Mouse (Mus musculus) neural tube, embryonic 13.5 days (tissue): ENCODE measurements around the gene Gas7. TPM values are rescaled to one million over a fixed set of nuclear protein-coding genes. Genes with fewer than 3 reads are reported as not detected.

Experiments used
- ATAC-seq: fragments of 200-750 bp; cut with Nextera tagmentation; 2 replicates; pipeline ENCODE4 v1.8.0; 2017; ENCODE audit warnings: low read depth, mild to moderate bottlenecking, moderate TSS enrichment, moderate library complexity
- H3K27ac ChIP-seq: fragments of 300-500 bp; sonication (generic); replicated peaks from 2 replicates; pipeline ENCODE4 v1.5.1; 2015; ENCODE audit warnings: moderate library complexity, mild to moderate bottlenecking, inconsistent platforms
- H3K27me3 ChIP-seq: fragments of 300-500 bp; sonication (generic); 2 replicates; pipeline ENCODE4 v1.6.1; 2015; ENCODE audit warnings: mild to moderate bottlenecking, inconsistent platforms
- H3K36me3 ChIP-seq: fragments of 300-500 bp; sonication (generic); 2 replicates; pipeline ENCODE4 v1.6.1; 2015; ENCODE audit warnings: mild to moderate bottlenecking, inconsistent platforms
- H3K4me1 ChIP-seq: fragments of 300-500 bp; sonication (generic); replicated peaks from 2 replicates; pipeline ENCODE4 v1.6.1; 2015; ENCODE audit warnings: inconsistent platforms
- H3K4me2 ChIP-seq: fragments of 300-500 bp; sonication (generic); 2 replicates; pipeline ENCODE4 v1.6.1; 2015; ENCODE audit warnings: inconsistent platforms, mild to moderate bottlenecking, moderate library complexity
- H3K4me3 ChIP-seq: fragments of 300-500 bp; sonication (generic); 2 replicates; pipeline ENCODE4 v1.5.1; 2015; ENCODE audit warnings: mild to moderate bottlenecking, inconsistent platforms
- H3K9ac ChIP-seq: fragments of 300-500 bp; sonication (generic); 2 replicates; pipeline ENCODE4 v1.6.1; 2015; ENCODE audit warnings: moderate library complexity, mild to moderate bottlenecking, inconsistent platforms
- H3K9me3 ChIP-seq: fragments of 300-500 bp; sonication (generic); 2 replicates; pipeline ENCODE4 v1.6.1; 2016; ENCODE audit warnings: inconsistent platforms
- WGBS: fragments of 180-500 bp; shearing (Covaris S2); methylation state at CpG from one replicate; pipeline ENCODE4 v1.1.7; 2015; 5-methylcytosine and 5-hydroxymethylcytosine counted together
- polyA plus RNA-seq: library from polyadenylated mRNA; unstranded; fragments of >200 nt; fragmentation: Nextera tagmentation; extraction: Ambion mirVana; gene quantifications from 2 replicates; pipeline ENCODE4 v1.2.1, GENCODE M21; 2015

The Gas7 gene
- polyA plus RNA-seq, 1 experiment from 2014 or later: 12.8 TPM

DNA sequence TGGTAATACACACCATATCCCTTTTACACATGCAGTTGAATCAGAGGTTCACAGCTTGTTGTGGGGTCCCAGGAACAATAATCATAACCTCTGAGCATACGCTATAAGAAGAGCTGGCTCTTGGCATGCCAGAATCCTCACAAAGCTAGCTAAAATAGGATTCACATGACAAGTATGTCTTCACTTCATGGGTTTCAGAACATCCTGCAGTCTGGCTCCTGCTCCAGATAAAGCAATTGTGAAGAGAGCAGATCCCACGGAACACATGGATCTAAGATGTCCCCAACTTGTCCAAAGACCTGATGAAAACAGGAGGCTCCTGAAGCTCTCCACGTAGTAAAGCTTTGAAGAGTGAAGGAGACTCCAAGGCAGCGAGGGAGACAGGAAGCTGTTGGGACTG, 260.1 kb downstream of the Gas7 start:
- H3K9ac ChIP-seq: no peak overlapping the region
- H3K4me2 ChIP-seq: no peak overlapping the region
- no peak overlapping the region for H3K4me3 ChIP-seq
- no peaks in the 10 kb centered on the region for H3K9me3 ChIP-seq
- no peak overlapping the region for H3K27ac ChIP-seq
- no peaks in the 10 kb centered on the region for H3K4me1 ChIP-seq
- no peak for ATAC-seq
- no peaks in the 10 kb centered on the region for H3K27me3 ChIP-seq
- 85% methylated on average over 4 of the region's 4 CpGs for WGBS
- H3K36me3 ChIP-seq: no peaks in the 10 kb centered on the region

DNA sequence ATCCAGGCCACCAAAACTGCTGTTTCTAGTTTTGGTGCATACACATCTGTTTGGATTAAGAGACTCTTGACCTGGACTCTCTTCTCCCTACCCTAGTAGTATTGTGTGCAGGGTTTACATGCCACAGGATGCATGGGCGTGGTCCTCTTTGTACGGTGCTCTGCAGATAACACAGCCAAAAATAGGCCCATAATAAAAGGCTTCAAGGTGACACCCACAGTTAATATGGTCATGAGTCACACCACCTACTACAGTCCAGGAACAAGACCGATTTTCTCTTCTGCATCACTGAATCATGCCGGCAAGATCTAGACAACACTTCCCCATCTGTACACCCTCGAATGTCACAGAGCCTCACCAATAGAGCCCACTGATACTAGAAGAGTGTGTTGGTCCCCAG, 266.2 kb downstream of the Gas7 start:
- 93% methylated on average over 5 of the region's 5 CpGs for WGBS

DNA sequence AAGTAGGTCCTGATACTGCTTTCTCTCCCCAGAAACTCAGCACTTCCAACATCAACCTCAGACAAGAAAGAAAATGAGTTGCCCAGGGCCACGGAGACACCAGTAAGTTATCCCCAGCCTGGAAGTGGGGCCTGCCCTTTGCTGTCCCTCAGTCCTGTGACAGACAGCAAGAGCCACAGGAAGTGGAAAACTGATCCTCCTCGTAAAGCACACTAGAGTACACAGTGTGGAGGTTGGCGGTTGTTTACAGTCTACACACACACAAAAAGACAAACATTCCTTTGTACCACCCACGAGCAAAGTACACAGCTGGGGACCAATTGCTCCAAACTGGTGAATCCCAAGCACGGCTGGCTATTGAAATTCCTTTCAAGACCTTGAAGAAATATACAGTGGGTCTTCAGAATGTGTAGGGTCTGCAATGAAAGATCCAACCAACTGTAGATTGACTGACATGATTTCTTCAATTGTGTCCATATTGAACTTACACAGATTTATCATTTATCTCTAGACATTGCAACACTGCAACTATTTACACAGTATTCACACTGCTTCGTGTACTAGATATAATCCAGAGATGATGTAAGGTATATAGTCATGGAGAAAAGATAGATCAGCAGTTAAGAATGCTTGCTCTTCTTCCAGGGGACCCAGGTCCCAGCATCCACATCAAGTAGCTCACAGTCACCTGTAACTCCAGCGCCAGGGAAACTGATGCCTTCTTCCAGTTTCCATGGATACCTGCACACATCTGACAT, 267.3 kb downstream of the Gas7 start:
- no peaks in the 10 kb centered on the region for H3K36me3 ChIP-seq
- H3K4me1 ChIP-seq: no peaks in the 10 kb centered on the region
- WGBS: 61% methylated on average over 7 of the region's 7 CpGs
- H3K4me2 ChIP-seq: no peak overlapping the region
- no peaks in the 10 kb centered on the region for H3K9me3 ChIP-seq
- ATAC-seq: no peak
- no peak overlapping the region for H3K4me3 ChIP-seq
- H3K27me3 ChIP-seq: no peaks in the 10 kb centered on the region
- H3K9ac ChIP-seq: no peak overlapping the region
- no peak overlapping the region for H3K27ac ChIP-seq

More for the DNA sequence above, 266.2 kb downstream of the Gas7 start:
- ATAC-seq: no peak
- Histone ChIP-seq H3K9ac (no peak overlapping the region), H3K4me1 (no peaks in the 10 kb centered on the region), H3K4me3 (no peak overlapping the region), H3K9me3 (no peaks in the 10 kb centered on the region), H3K27ac (no peak overlapping the region), H3K27me3 (no peaks in the 10 kb centered on the region), H3K36me3 (no peaks in the 10 kb centered on the region), H3K4me2 (no peak overlapping the region)

DNA sequence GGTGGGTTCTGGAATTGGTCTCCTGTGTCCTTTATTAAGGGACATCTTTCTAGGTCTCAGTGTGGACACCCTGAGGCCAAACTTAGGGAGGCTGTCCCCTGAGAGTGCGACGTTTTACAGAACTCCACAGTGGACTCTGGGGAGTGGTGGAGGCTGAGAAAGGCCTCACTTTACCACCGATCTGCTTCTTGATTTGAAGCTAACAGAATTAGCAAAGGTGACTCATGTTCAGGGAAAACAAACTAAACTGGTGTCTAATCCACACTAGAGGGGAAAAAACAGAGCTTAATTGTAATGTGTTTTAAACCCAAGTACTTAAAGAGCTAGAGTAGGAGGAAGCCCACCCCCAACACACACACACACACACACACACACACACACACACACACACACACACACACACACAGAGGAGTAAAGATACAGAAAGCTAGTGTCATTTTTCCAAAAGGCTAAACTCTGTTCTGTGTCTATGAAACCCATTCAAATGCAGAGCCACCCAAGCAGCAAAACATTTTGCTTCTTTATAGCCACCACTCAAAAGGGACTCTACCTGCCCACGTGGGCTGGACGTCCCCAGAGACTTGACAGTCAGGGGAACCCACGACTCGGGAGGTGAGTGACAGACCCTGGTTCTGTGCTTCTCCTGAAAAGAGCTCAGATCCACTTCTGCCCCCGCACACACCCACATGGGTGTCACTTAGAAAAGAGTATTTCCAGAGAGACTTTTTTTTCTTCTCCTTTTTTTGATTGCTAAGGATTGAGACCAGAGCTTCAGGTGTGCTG, 268.2 kb downstream of the Gas7 start:
- H3K36me3 ChIP-seq: no peaks in the 10 kb centered on the region
- WGBS: 75% methylated on average over 8 of the region's 8 CpGs

DNA sequence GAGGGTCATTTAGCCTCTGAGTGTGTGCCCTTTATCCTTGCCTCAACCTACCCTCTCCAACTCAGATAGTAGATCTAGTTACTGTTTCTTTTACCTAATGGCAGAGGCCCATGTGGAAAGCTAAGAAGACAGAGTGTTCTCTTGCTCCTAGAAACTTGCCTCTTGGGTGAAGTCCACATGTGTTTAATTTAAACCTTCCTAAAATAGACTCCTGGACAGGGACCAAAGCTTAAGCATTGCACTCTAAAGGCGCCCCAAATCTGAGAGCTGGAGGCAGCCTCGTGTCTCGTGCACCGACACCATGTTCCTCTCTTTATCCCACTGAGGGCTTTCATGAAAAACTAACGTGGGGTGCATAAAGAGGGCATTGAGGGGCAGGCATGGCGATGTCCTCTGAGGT, 271.9 kb downstream of the Gas7 start:
- Histone ChIP-seq H3K27me3 (no peaks in the 10 kb centered on the region), H3K36me3 (no peaks in the 10 kb centered on the region), H3K27ac (no peak overlapping the region), H3K4me1 (no peaks in the 10 kb centered on the region), H3K9me3 (no peaks in the 10 kb centered on the region), H3K4me3 (no peak overlapping the region), H3K4me2 (no peak overlapping the region), H3K9ac (no peak overlapping the region)
- no peak for ATAC-seq
- 80% methylated on average over 6 of the region's 6 CpGs for WGBS

More for the DNA sequence above, 268.2 kb downstream of the Gas7 start:
- H3K4me1 ChIP-seq: no peaks in the 10 kb centered on the region
- no peaks in the 10 kb centered on the region for H3K27me3 ChIP-seq
- no peak overlapping the region for H3K4me2 ChIP-seq
- H3K9ac ChIP-seq: no peak overlapping the region
- H3K9me3 ChIP-seq: no peaks in the 10 kb centered on the region
- H3K27ac ChIP-seq: no peak overlapping the region
- ATAC-seq: no peak
- no peak overlapping the region for H3K4me3 ChIP-seq

DNA sequence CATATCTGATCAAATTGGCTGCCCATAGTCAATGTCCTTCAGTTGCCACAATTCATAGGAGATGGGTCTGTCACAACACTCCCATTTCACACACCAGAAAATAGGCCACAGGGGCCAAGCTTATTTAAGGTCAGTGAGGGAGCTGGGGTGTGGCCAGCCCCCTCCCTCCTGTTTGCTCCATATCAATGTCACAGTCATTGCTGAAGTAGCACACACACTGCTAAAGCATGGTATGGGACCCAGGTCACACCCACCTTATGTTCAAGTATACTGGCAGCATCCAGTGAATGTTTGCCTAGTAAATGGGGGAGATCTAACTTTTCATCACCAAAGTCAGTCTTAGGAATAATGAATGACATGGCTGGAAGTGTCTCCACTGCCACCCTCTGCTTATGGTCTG, 273.5 kb downstream of the Gas7 start:
- no peaks in the 10 kb centered on the region for H3K9me3 ChIP-seq
- no peak for ATAC-seq
- H3K4me2 ChIP-seq: no peak overlapping the region
- no peaks in the 10 kb centered on the region for H3K36me3 ChIP-seq
- H3K4me3 ChIP-seq: no peak overlapping the region
- no peak overlapping the region for H3K27ac ChIP-seq
- H3K9ac ChIP-seq: no peak overlapping the region
- no peaks in the 10 kb centered on the region for H3K27me3 ChIP-seq
- no peaks in the 10 kb centered on the region for H3K4me1 ChIP-seq

DNA sequence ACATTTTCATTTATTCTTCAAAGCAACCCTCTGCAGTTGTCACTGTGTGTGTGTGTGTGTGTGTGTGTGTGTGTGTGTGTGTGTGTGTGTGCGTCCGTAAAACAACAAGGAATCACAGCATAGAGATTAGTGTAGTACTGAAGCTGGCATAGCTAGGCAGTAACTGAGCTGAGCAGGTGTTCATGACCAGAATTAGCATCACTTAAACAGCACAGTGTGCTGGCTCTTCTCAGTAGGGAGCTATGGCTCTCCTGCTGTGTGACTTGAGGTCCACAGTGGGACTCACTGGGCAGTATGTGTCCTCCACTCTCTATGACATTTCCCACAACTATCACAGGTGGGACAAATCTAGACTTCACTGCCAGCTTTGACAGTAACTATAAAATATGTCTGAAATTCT, 275.8 kb downstream of the Gas7 start:
- Histone ChIP-seq H3K4me1 (no peaks in the 10 kb centered on the region), H3K4me3 (no peak overlapping the region), H3K9me3 (no peaks in the 10 kb centered on the region), H3K27me3 (no peaks in the 10 kb centered on the region), H3K36me3 (no peaks in the 10 kb centered on the region), H3K4me2 (no peak overlapping the region), H3K27ac (no peak overlapping the region), H3K9ac (no peak overlapping the region)
- 100% methylated on average over 2 of the region's 2 CpGs for WGBS
- ATAC-seq: no peak

DNA sequence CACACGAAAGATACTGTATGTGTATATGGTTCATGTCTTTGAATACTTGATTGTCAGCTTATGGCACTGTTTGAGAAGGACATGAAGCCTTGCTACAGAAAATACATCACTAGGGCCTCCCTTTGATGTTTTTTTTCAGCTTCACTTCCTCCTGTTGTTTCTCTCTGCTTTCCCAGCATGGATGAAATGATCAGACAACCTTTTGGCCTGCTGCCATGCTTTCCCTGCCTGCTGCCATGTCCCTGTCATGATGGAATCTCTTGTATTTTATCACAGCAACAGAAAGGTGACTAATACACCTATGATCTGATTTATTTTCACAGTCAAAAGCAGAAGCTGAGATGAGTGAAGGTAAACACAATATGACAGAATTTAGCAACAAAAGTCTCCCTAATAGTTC, 278.5 kb downstream of the Gas7 start:
- WGBS: 78% methylated on average over 1 of the region's 1 CpGs
- H3K9me3 ChIP-seq: no peaks in the 10 kb centered on the region
- H3K4me1 ChIP-seq: no peaks in the 10 kb centered on the region

DNA sequence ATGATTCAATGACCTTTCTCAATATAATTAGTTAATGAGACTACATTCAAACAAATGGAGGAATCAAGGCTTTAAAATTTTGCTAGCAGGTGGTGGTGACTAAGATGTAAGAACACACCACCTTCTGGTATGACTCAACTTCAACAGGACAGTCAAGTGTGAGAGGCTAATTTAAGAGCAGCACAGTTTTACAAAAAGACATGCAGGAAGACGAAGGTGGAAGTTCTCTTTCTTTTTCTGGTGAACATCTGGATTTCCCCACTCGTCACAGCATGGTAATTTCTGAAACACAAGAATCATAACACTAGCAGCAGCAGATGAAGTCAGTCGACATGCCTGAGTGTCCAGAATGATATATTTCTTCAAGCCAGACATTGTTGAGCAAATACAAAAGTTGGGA, 279.4 kb downstream of the Gas7 start:
- H3K36me3 ChIP-seq: no peaks in the 10 kb centered on the region
- H3K4me1 ChIP-seq: no peaks in the 10 kb centered on the region
- no peak for ATAC-seq
- no peak overlapping the region for H3K4me3 ChIP-seq
- no peaks in the 10 kb centered on the region for H3K27me3 ChIP-seq
- H3K9me3 ChIP-seq: no peaks in the 10 kb centered on the region
- H3K27ac ChIP-seq: no peak overlapping the region
- 75% methylated on average over 3 of the region's 3 CpGs for WGBS
- no peak overlapping the region for H3K4me2 ChIP-seq
- H3K9ac ChIP-seq: no peak overlapping the region

More for the DNA sequence above, 278.5 kb downstream of the Gas7 start:
- no peak overlapping the region for H3K9ac ChIP-seq
- no peak overlapping the region for H3K4me3 ChIP-seq
- H3K27me3 ChIP-seq: no peaks in the 10 kb centered on the region
- no peak overlapping the region for H3K27ac ChIP-seq
- no peak overlapping the region for H3K4me2 ChIP-seq
- no peaks in the 10 kb centered on the region for H3K36me3 ChIP-seq
- ATAC-seq: no peak

DNA sequence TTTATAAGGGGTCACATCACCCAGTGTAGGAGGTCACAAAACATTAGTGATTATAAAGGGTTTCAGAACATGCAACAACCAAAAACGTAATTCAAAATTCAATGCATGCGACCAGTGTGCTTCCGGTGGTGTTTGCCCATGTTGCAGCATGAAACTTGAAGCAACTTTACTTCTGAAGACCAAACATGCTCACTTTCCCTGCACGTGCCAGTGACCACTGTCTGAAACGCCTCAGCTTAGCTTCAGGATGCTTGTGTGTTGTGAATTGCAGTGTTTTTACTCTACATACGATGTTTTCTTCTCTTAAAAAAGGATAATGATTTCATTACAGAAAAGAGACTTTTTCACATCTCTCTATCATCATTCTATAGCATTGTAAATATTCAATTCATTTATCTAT, 283.1 kb downstream of the Gas7 start:
- H3K4me1 ChIP-seq: no peaks in the 10 kb centered on the region
- ATAC-seq: no peak
- H3K4me3 ChIP-seq: no peak overlapping the region
- H3K36me3 ChIP-seq: no peaks in the 10 kb centered on the region
- H3K27ac ChIP-seq: no peak overlapping the region
- H3K27me3 ChIP-seq: no peaks in the 10 kb centered on the region
- H3K4me2 ChIP-seq: no peak overlapping the region
- 86% methylated on average over 6 of the region's 6 CpGs for WGBS
- no peak overlapping the region for H3K9ac ChIP-seq
- H3K9me3 ChIP-seq: no peaks in the 10 kb centered on the region
